Mouse (Mus musculus): ENCODE data around the gene Tsfm. TPM values are rescaled to one million over a fixed set of nuclear protein-coding genes. Genes with fewer than 3 reads are reported as not detected.
"Not testable (repeated sequence)": the region's sequence is repeated elsewhere in the genome, so short reads cannot be mapped to it uniquely, and the experiment has no call there.

Gene Tsfm
- total RNA-seq, 2 experiments from 2014 or later, result 30.2 to 30.7 TPM

- no peak overlapping the region for H3K4me3 ChIP-seq
- peak overlapping the region; percentile 87 for H3K27ac ChIP-seq
- no peak for DNase-seq (ENCODE audit: extremely low spot score in 1 of 2, low spot score in 2 of 2)
- TF ChIP-seq CTCF (IDR thresholded peaks at IDR 0.05), result no peak
- intact Hi-C loops (cut with DNase I), result loop anchor here (5.0 kb wide), 1 partner anchor 560 kb away; the partner anchor contains the start of gene Lrp1
These were observed 31.9 kb upstream of the Tsfm start for GRCm38 (mm10) chr10:127062503-127062902.

GRCm38 (mm10) chr10:127062101-127062500, 31.5 kb upstream of the Tsfm start:
- intact Hi-C loops (cut with DNase I), result loop anchor here (5.0 kb wide), 1 partner anchor 560 kb away; the partner anchor contains the start of gene Lrp1
- H3K4me3 ChIP-seq; DNase-seq (ENCODE audit: extremely low spot score in 1 of 2, low spot score in 2 of 2); H3K27ac ChIP-seq: not testable (repeated sequence)

- intact Hi-C loops (cut with DNase I), result loop anchor here (5.0 kb wide), 1 partner anchor 561 kb away; the partner anchor contains the start of gene Lrp1
- H3K27ac ChIP-seq, result no peak overlapping the region
- no peak for DNase-seq (ENCODE audit: extremely low spot score in 1 of 2, low spot score in 2 of 2)
- TF ChIP-seq CTCF (IDR thresholded peaks at IDR 0.05), result no peak
- H3K4me3 ChIP-seq, result no peak overlapping the region
These were observed 30.9 kb upstream of the Tsfm start for GRCm38 (mm10) chr10:127061513-127061912.

- peak overlapping the region; percentile 70; the same call in 1 of the 2 replicates for H3K27ac ChIP-seq
- H3K4me3 ChIP-seq, result no peak overlapping the region
- DNase-seq (ENCODE audit: extremely low spot score in 1 of 2, low spot score in 2 of 2), result no peak
- TF ChIP-seq CTCF (IDR thresholded peaks at IDR 0.05), result no peak
- intact Hi-C loops (cut with DNase I), result loop anchor here (5.0 kb wide), 1 partner anchor 561 kb away; the partner anchor contains the start of gene Lrp1
These were observed 30.4 kb upstream of the Tsfm start for GRCm38 (mm10) chr10:127061085-127061484.

- intact Hi-C loops (cut with DNase I), result loop anchor here (5.0 kb wide), 1 partner anchor 562 kb away; the partner anchor contains the start of gene Lrp1
These were observed 29.6 kb upstream of the Tsfm start, which contains the start of gene March9 for GRCm38 (mm10) chr10:127059968-127060916. March9 (minus strand) TSS chr10:127060184.

GRCm38 (mm10) chr10:127059174-127059967, 28.7 kb upstream of the Tsfm start:
- intact Hi-C loops (cut with DNase I), result no loop called here
- Histone ChIP-seq H3K27ac (peak overlapping the region; percentile 70; the same call in 1 of the 2 replicates), H3K4me3 (peak overlapping the region; percentile 64)
- no peak for TF ChIP-seq CTCF (IDR thresholded peaks at IDR 0.05)
- DNase-seq (ENCODE audit: extremely low spot score in 1 of 2, low spot score in 2 of 2), result peak in 1 of 2 experiments; percentile 21

More at GRCm38 (mm10) chr10:127059968-127060916, 29.6 kb upstream of the Tsfm start, which contains the start of gene March9:
- Histone ChIP-seq H3K4me3 (peak within 1 kb of the TSS; percentile 64), H3K27ac (peak within 1 kb of the TSS; percentile 70)
- DNase-seq (ENCODE audit: extremely low spot score in 1 of 2, low spot score in 2 of 2), result peak; percentile 69 to 82
- TF ChIP-seq CTCF (IDR thresholded peaks at IDR 0.05), result no peak

GRCm38 (mm10) chr10:127058708-127059107, 28.1 kb upstream of the Tsfm start:
- H3K27ac ChIP-seq, result no peak overlapping the region

GRCm38 (mm10) chr10:127058161-127058560, 27.5 kb upstream of the Tsfm start:
- peak; percentile 99 for TF ChIP-seq CTCF (IDR thresholded peaks at IDR 0.05)
- no peak overlapping the region for H3K27ac ChIP-seq
- intact Hi-C loops (cut with DNase I), result no loop called here
- DNase-seq (ENCODE audit: extremely low spot score in 1 of 2, low spot score in 2 of 2), result peak; percentile 74 to 79
- peak overlapping the region; percentile 64 for H3K4me3 ChIP-seq

More at GRCm38 (mm10) chr10:127058708-127059107, 28.1 kb upstream of the Tsfm start:
- no peak for TF ChIP-seq CTCF (IDR thresholded peaks at IDR 0.05)
- DNase-seq (ENCODE audit: extremely low spot score in 1 of 2, low spot score in 2 of 2), result no peak
- intact Hi-C loops (cut with DNase I), result no loop called here
- peak overlapping the region; percentile 64 for H3K4me3 ChIP-seq

- Histone ChIP-seq H3K27ac (no peak overlapping the region), H3K4me3 (no peak overlapping the region)
- no peak for DNase-seq (ENCODE audit: extremely low spot score in 1 of 2, low spot score in 2 of 2)
- no peak for TF ChIP-seq CTCF (IDR thresholded peaks at IDR 0.05)
- intact Hi-C loops (cut with DNase I), result no loop called here
These were observed 25.9 kb upstream of the Tsfm start for GRCm38 (mm10) chr10:127056490-127056889.

- no peak for TF ChIP-seq CTCF (IDR thresholded peaks at IDR 0.05)
- H3K4me3 ChIP-seq, result no peak overlapping the region
- DNase-seq (ENCODE audit: extremely low spot score in 1 of 2, low spot score in 2 of 2), result no peak
- intact Hi-C loops (cut with DNase I), result no loop called here
- no peak overlapping the region for H3K27ac ChIP-seq
These were observed 24.8 kb upstream of the Tsfm start for GRCm38 (mm10) chr10:127055406-127055805.

GRCm38 (mm10) chr10:127054646-127055045, 24.0 kb upstream of the Tsfm start:
- intact Hi-C loops (cut with DNase I), result no loop called here
- Histone ChIP-seq H3K4me3 (no peak overlapping the region), H3K27ac (no peak overlapping the region)
- TF ChIP-seq CTCF (IDR thresholded peaks at IDR 0.05), result no peak
- DNase-seq (ENCODE audit: extremely low spot score in 1 of 2, low spot score in 2 of 2), result no peak

All from left cerebral cortex, adult 2 months (tissue).